Mouse (Mus musculus) spleen, adult 2 months (tissue): ENCODE data around the gene Gm21860.
"Not testable (repeated sequence)": the region's sequence is repeated elsewhere in the genome, so short reads cannot be mapped to it uniquely, and the experiment has no call there.

Experiments used
- CTCF ChIP-seq: fragments of 200-500 bp; IDR thresholded peaks from 2 replicates; pipeline ENCODE4 v1.5.1; 2011; ENCODE audit warnings: mild to moderate bottlenecking, inconsistent platforms; ENCODE audit not compliant: insufficient read depth, insufficient read length, insufficient replicate concordance; ENCODE audit errors: extremely low read depth
- POLR2A ChIP-seq: fragments of 200-500 bp; IDR thresholded peaks from 2 replicates; pipeline ENCODE4 v1.6.1; 2011; ENCODE audit warnings: low read depth, low read length, inconsistent platforms

- not testable (repeated sequence) for TF ChIP-seq CTCF, POLR2A
Measured at GRCm38 (mm10) chrY:90731593-90731955, 23.0 kb downstream of the Gm21860 start.
